Mouse (Mus musculus): ENCODE results near the gene Stum. TPM values are rescaled to one million over a fixed set of nuclear protein-coding genes. Genes with fewer than 3 reads are reported as not detected.

The Stum gene
- polyA plus RNA-seq, 1 experiment from 2014 or later = 0.14 TPM

DNA sequence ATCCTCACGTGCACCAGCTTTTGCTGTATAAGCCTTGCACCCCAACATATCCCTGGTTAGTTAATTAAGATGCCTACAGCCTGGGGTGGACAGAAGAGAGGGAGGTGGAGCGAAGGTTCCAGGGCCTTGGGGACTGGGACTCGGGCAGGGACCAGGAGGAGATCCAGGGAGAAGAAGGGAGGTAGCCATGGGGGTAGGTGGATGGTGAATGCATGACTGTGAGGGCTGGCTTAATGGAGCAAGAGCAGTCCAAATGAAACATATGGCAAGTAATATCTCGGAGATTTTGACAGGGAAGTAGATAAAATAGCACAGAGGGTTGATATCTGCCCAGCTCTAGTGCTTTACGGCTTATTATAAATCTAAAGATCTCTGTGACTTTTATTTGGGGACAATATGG lies 21.6 kb upstream of the Stum start:
- H3K4me1 ChIP-seq (replicated peaks; ENCODE audit: control insufficient read depth, insufficient read depth, low read length) = no peaks in the 10 kb centered on the region; the same call in 1 of the 2 replicates
- no peaks in the 10 kb centered on the region for H3K9me3 ChIP-seq (ENCODE audit: control insufficient read depth, low read length)
- H3K9ac ChIP-seq (ENCODE audit: low read depth, low read length) = no peak overlapping the region
- no peak for DNase-seq (ENCODE audit: low spot score)
- H3K27me3 ChIP-seq (replicated peaks; ENCODE audit: control insufficient read depth, insufficient read depth, low read length) = no peaks in the 10 kb centered on the region
- no peaks in the 10 kb centered on the region for H3K36me3 ChIP-seq (ENCODE audit: control insufficient read depth, insufficient read depth, low read length)
- no peak overlapping the region for H3K27ac ChIP-seq (ENCODE audit: low read depth, low read length)
- no peak overlapping the region for H3K4me3 ChIP-seq (ENCODE audit: low read depth, low read length)
- 74% methylated on average over 5 of the region's 5 CpGs for WGBS
- no peak for ATAC-seq (replicated peaks; ENCODE audit: low FRiP score)
- H3K4me2 ChIP-seq = no peak overlapping the region

DNA sequence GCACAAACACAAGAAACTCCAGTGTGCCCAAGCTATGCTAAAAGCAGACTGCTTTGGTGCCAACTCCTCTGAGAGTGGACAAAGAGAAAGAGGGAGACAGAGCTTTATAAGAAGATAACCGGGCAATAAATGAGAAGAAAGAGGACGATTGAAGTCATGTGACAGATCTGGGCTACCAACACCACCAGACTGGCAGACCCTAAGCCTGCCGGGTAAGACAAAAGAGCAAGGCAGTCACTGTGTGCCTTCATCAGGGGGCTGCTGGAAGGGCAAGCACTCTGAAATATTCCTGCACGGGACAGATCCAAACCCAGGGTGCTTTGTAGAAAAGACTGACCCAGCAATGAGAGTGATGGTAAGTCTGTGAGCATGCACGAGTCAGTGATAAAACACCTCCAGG lies 20.2 kb upstream of the Stum start:
- ATAC-seq (replicated peaks; ENCODE audit: low FRiP score) = no peak
- Histone ChIP-seq H3K4me2 (no peak overlapping the region), H3K27me3 (replicated peaks; ENCODE audit: control insufficient read depth, insufficient read depth, low read length) (no peaks in the 10 kb centered on the region), H3K4me1 (replicated peaks; ENCODE audit: control insufficient read depth, insufficient read depth, low read length) (no peaks in the 10 kb centered on the region; the same call in 1 of the 2 replicates), H3K36me3 (ENCODE audit: control insufficient read depth, insufficient read depth, low read length) (no peaks in the 10 kb centered on the region), H3K27ac (ENCODE audit: low read depth, low read length) (no peak overlapping the region), H3K9me3 (ENCODE audit: control insufficient read depth, low read length) (no peaks in the 10 kb centered on the region), H3K9ac (ENCODE audit: low read depth, low read length) (no peak overlapping the region), H3K4me3 (ENCODE audit: low read depth, low read length) (no peak overlapping the region)
- WGBS = 71% methylated on average over 5 of the region's 5 CpGs
- DNase-seq (ENCODE audit: low spot score) = no peak

DNA sequence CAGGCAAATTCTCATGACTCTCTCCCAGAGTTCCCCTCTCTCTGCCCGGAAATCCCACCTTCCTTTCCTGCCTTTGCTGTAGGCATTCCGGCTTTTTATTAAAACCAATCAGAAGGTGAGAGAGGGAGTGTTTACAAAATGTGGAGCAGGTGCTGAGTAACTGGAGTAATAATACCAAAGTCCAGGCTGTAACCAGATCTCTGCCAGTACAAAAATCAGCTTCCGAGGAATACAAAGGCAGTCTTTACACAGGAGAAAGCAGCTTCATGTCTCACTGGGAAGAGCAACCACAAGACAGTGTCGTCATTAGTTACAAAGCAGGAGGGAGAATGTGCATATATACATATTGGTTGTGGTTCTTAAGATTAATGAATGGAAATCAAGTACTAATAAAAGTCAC lies 19.3 kb upstream of the Stum start:
- WGBS = 60% methylated on average over 4 of the region's 4 CpGs
- Histone ChIP-seq H3K4me1 (replicated peaks; ENCODE audit: control insufficient read depth, insufficient read depth, low read length) (no peaks in the 10 kb centered on the region; the same call in 1 of the 2 replicates), H3K9ac (ENCODE audit: low read depth, low read length) (no peak overlapping the region), H3K4me3 (ENCODE audit: low read depth, low read length) (no peak overlapping the region), H3K36me3 (ENCODE audit: control insufficient read depth, insufficient read depth, low read length) (no peaks in the 10 kb centered on the region), H3K27me3 (replicated peaks; ENCODE audit: control insufficient read depth, insufficient read depth, low read length) (no peaks in the 10 kb centered on the region), H3K27ac (ENCODE audit: low read depth, low read length) (no peak overlapping the region), H3K9me3 (ENCODE audit: control insufficient read depth, low read length) (no peaks in the 10 kb centered on the region), H3K4me2 (no peak overlapping the region)
- ATAC-seq (replicated peaks; ENCODE audit: low FRiP score) (no peak), DNase-seq (ENCODE audit: low spot score) (no peak)

DNA sequence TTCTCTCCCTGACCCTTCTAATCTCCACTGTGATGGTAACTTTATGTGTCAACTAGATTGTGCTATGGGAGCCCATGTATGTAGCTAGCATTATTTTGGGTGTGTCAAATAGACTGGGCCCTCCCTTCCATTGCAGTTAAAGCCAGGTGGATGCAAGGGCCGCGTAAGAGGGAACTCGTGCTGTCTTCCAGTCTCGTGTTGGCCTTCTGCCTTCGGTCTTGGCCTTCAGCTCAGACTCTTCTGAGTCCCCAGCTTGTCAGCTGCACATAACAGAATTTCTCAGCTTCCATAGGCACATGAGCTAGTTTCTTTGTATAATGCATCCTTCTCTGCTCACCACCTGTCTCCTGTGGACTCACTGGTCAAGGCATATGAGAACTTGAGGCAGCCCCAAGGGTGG lies 17.3 kb upstream of the Stum start:
- ATAC-seq (replicated peaks; ENCODE audit: low FRiP score) = no peak
- Histone ChIP-seq H3K4me2 (no peak overlapping the region), H3K9ac (ENCODE audit: low read depth, low read length) (no peak overlapping the region), H3K4me3 (ENCODE audit: low read depth, low read length) (no peak overlapping the region), H3K4me1 (replicated peaks; ENCODE audit: control insufficient read depth, insufficient read depth, low read length) (no peaks in the 10 kb centered on the region; the same call in 1 of the 2 replicates), H3K9me3 (ENCODE audit: control insufficient read depth, low read length) (no peaks in the 10 kb centered on the region), H3K36me3 (ENCODE audit: control insufficient read depth, insufficient read depth, low read length) (no peaks in the 10 kb centered on the region), H3K27me3 (replicated peaks; ENCODE audit: control insufficient read depth, insufficient read depth, low read length) (0 out of 2 replicates have a peak, but pooled peaks cover 3% of the 10 kb centered on the region), H3K27ac (ENCODE audit: low read depth, low read length) (no peak overlapping the region)
- DNase-seq (ENCODE audit: low spot score) = no peak
- 87% methylated on average over 5 of the region's 5 CpGs for WGBS

DNA sequence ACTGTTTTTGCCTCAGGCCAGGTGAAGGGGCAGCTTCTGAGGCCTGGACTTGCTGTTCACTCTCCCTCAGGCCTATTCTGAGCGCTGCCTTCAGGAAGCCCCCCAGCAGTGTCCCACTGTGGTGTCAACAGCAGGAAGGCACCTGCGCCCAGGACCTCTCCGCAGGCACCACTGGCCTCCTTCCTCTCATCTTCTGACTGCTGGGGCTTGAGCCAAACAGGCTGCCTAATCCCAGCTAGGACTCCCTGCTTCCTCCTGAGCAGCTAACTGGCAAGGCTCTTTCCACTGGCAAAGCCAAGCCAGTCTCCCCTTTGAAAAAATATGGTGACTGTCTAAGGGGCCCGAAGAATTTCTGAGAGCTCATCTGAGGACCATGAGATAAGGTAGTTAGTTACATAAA lies 16.9 kb upstream of the Stum start:
- Histone ChIP-seq H3K27ac (ENCODE audit: low read depth, low read length) (no peak overlapping the region), H3K4me1 (replicated peaks; ENCODE audit: control insufficient read depth, insufficient read depth, low read length) (no peaks in the 10 kb centered on the region; the same call in 1 of the 2 replicates), H3K9me3 (ENCODE audit: control insufficient read depth, low read length) (no peaks in the 10 kb centered on the region), H3K27me3 (replicated peaks; ENCODE audit: control insufficient read depth, insufficient read depth, low read length) (0 out of 2 replicates have a peak, but pooled peaks cover 3% of the 10 kb centered on the region), H3K9ac (ENCODE audit: low read depth, low read length) (no peak overlapping the region), H3K36me3 (ENCODE audit: control insufficient read depth, insufficient read depth, low read length) (no peaks in the 10 kb centered on the region), H3K4me2 (no peak overlapping the region), H3K4me3 (ENCODE audit: low read depth, low read length) (no peak overlapping the region)
- 64% methylated on average over 4 of the region's 4 CpGs for WGBS
- DNase-seq (ENCODE audit: low spot score) (no peak), ATAC-seq (replicated peaks; ENCODE audit: low FRiP score) (no peak)

DNA sequence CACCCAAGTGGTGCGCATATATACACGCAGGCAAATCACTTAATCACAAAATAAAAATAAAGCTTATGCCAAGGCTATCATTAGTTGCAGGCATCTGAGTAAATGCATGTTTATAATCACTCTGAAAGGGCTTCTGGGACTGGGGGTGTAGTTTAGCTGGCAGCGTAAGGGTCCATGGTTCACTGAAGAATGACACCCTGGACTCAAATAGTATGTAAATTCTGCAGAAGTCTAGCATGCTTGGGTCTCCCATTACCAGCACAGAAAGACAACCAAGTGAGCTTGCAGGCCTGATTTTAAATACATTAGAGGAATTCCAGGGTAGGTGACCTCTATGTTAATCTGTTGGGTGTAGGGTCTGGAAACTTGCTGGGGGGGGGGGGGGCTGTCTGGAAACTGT lies 16.5 kb upstream of the Stum start:
- Histone ChIP-seq H3K27ac (ENCODE audit: low read depth, low read length) (no peak overlapping the region), H3K27me3 (replicated peaks; ENCODE audit: control insufficient read depth, insufficient read depth, low read length) (0 out of 2 replicates have a peak, but pooled peaks cover 3% of the 10 kb centered on the region), H3K4me2 (no peak overlapping the region), H3K9ac (ENCODE audit: low read depth, low read length) (no peak overlapping the region), H3K4me1 (replicated peaks; ENCODE audit: control insufficient read depth, insufficient read depth, low read length) (no peaks in the 10 kb centered on the region; the same call in 1 of the 2 replicates), H3K9me3 (ENCODE audit: control insufficient read depth, low read length) (no peaks in the 10 kb centered on the region), H3K36me3 (ENCODE audit: control insufficient read depth, insufficient read depth, low read length) (no peaks in the 10 kb centered on the region), H3K4me3 (ENCODE audit: low read depth, low read length) (no peak overlapping the region)
- DNase-seq (ENCODE audit: low spot score) = no peak
- 90% methylated on average over 3 of the region's 3 CpGs for WGBS
- ATAC-seq (replicated peaks; ENCODE audit: low FRiP score) = no peak

DNA sequence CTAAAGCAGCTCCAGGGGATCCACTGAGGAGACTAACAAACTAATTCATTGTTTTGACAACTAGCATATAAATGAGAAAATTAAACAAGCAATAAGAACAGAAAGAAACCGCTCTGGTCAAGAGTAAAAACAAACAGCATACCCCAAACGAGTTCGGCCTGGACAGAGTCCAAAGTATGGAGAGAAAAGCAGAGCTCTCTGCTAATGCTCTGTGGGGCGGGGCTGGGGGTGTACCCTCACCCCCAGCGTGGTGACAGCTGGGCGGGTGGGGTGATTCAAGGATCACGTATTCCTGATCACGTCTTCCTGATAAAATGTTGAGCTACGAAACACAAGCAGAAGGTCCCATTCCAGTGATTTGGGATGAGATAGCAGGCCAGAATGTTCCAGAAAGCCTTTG lies 9.5 kb upstream of the Stum start:
- ATAC-seq (replicated peaks; ENCODE audit: low FRiP score) = no peak
- H3K4me3 ChIP-seq (ENCODE audit: low read depth, low read length) = no peak overlapping the region
- no peaks in the 10 kb centered on the region for H3K9me3 ChIP-seq (ENCODE audit: control insufficient read depth, low read length)
- 63% methylated on average over 9 of the region's 9 CpGs for WGBS
- no peak overlapping the region for H3K9ac ChIP-seq (ENCODE audit: low read depth, low read length)
- no peak overlapping the region for H3K4me2 ChIP-seq
- no peaks in the 10 kb centered on the region for H3K4me1 ChIP-seq (replicated peaks; ENCODE audit: control insufficient read depth, insufficient read depth, low read length)
- H3K27ac ChIP-seq (ENCODE audit: low read depth, low read length) = no peak overlapping the region
- H3K36me3 ChIP-seq (ENCODE audit: control insufficient read depth, insufficient read depth, low read length) = no peaks in the 10 kb centered on the region
- DNase-seq (ENCODE audit: low spot score) = no peak
- H3K27me3 ChIP-seq (replicated peaks; ENCODE audit: control insufficient read depth, insufficient read depth, low read length) = peaks cover 3% of the 10 kb centered on the region; the same call in 1 of the 2 replicates

DNA sequence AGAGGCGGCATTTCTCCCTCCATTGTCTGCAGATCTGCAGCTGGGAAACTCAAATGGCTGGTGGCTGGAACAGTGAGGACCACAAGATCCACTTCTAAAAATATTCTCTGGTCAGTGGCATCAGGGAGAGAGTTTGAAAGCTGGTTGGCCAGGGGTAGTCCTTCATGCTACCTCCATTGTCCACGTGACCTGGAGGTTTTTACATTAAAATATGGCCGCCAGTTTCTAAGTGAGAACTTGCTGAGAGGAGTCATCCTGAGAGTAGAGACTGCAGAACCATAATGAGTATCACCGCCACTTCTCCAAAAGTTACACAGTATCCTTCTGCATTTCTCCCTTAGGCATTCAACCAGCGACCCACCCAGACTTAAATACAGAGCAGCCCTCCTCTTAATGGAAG lies 2.0 kb upstream of the Stum start:
- 77% methylated on average over 5 of the region's 5 CpGs for WGBS
- no peak overlapping the region for H3K4me2 ChIP-seq
- DNase-seq (ENCODE audit: low spot score) (no peak), ATAC-seq (replicated peaks; ENCODE audit: low FRiP score) (no peak)
- no peaks in the 10 kb centered on the region for H3K36me3 ChIP-seq (ENCODE audit: control insufficient read depth, insufficient read depth, low read length)
- H3K27me3 ChIP-seq (replicated peaks; ENCODE audit: control insufficient read depth, insufficient read depth, low read length) = peaks cover 43% of the 10 kb centered on the region
- no peak overlapping the region for H3K27ac ChIP-seq (ENCODE audit: low read depth, low read length)
- no peak overlapping the region for H3K4me3 ChIP-seq (ENCODE audit: low read depth, low read length)
- H3K9me3 ChIP-seq (ENCODE audit: control insufficient read depth, low read length) = no peaks in the 10 kb centered on the region
- no peak overlapping the region for H3K9ac ChIP-seq (ENCODE audit: low read depth, low read length)
- H3K4me1 ChIP-seq (replicated peaks; ENCODE audit: control insufficient read depth, insufficient read depth, low read length) = peaks cover 10% of the 10 kb centered on the region

DNA sequence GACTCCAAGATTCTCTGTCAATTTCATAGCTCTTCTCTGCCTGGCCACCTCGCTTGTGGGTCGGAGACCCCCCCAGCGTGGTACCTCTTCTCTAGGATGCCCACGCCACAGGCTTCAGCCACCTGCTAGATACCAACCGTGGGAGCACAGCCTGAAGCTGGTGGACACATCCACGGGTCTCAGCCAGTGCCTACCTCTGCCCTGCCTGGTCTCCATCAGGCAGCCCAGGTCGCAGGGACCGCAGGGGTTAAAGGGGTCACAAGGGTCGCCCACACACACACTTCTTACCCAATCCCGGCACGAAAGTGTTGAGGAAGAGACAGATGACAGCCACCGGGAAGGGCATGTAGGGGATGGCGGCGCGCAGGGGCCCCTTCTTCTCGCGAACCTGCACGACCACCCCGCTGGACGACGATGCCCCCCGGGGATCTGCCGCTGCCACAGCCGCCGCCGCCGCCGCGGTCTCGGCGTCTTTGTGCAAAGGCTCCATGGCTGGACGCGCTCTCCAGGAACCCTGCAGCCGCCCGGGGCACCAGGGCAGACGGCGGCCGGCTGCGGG lies 385 bp downstream of the Stum start:
- peak overlapping the region; percentile 66 for H3K4me2 ChIP-seq
- no peaks in the 10 kb centered on the region for H3K36me3 ChIP-seq (ENCODE audit: control insufficient read depth, insufficient read depth, low read length)
- WGBS = 6% methylated on average over 39 of the region's 39 CpGs
- H3K9me3 ChIP-seq (ENCODE audit: control insufficient read depth, low read length) = no peaks in the 10 kb centered on the region
- no peak overlapping the region for H3K27ac ChIP-seq (ENCODE audit: low read depth, low read length)
- peak; percentile 40 for DNase-seq (ENCODE audit: low spot score)
- peak overlapping the region; percentile 44 for H3K4me3 ChIP-seq (ENCODE audit: low read depth, low read length)
- peaks cover 10% of the 10 kb centered on the region for H3K4me1 ChIP-seq (replicated peaks; ENCODE audit: control insufficient read depth, insufficient read depth, low read length)
- H3K27me3 ChIP-seq (replicated peaks; ENCODE audit: control insufficient read depth, insufficient read depth, low read length) = peaks cover 47% of the 10 kb centered on the region
- ATAC-seq (replicated peaks; ENCODE audit: low FRiP score) = no peak
- H3K9ac ChIP-seq (ENCODE audit: low read depth, low read length) = 0 out of 2 replicates have a peak overlapping the region, but pooled peaks have one; percentile 32

Measured in liver, embryonic 11.5 days (tissue).